Mouse (Mus musculus) limb, embryonic 14.5 days (tissue): ENCODE results near the gene Accs. TPM values are rescaled to one million over a fixed set of nuclear protein-coding genes. Genes with fewer than 3 reads are reported as not detected.
A peak's percentile ranks its signal among the peaks of the same experiment; 100 is the strongest.

Source experiments
- ATAC-seq: fragments of 200-750 bp; cut with Nextera tagmentation; 2 replicates; pipeline ENCODE4 v1.8.0; 2017; ENCODE audit warnings: low read depth, moderate number of reproducible peaks, moderate TSS enrichment; ENCODE audit not compliant: low FRiP score
- DNase-seq: peaks from one replicate; pipeline ENCODE4 v3.0.0-alpha.2; 2015; ENCODE audit warnings: low spot score
- H3K27ac ChIP-seq: fragments of 300-500 bp; sonication (generic); replicated peaks from 2 replicates; pipeline ENCODE4 v1.5.1; 2014; ENCODE audit warnings: low read depth, mild to moderate bottlenecking, low read length, moderate library complexity, mixed read lengths
- H3K27me3 ChIP-seq: fragments of 300-500 bp; sonication (generic); 2 replicates; pipeline ENCODE4 v1.6.1; 2014; ENCODE audit warnings: low read length, mixed read lengths; ENCODE audit not compliant: control insufficient read depth, insufficient read depth
- H3K36me3 ChIP-seq: fragments of 300-500 bp; sonication (generic); 2 replicates; pipeline ENCODE4 v1.6.1; 2014; ENCODE audit warnings: mild to moderate bottlenecking, low read length, moderate library complexity, mixed read lengths; ENCODE audit not compliant: control insufficient read depth, insufficient read depth
- H3K4me1 ChIP-seq: fragments of 300-500 bp; sonication (generic); 2 replicates; pipeline ENCODE4 v1.6.1; 2014; ENCODE audit warnings: antibody characterized with exemption, low read length, mixed read lengths; ENCODE audit not compliant: control insufficient read depth, insufficient read depth
- H3K4me2 ChIP-seq: fragments of 300-500 bp; sonication (generic); replicated peaks from 2 replicates; pipeline ENCODE4 v1.6.1; 2014; ENCODE audit warnings: low read depth, mild to moderate bottlenecking, low read length, moderate library complexity; ENCODE audit not compliant: severe bottlenecking
- H3K4me3 ChIP-seq: fragments of 300-500 bp; sonication (generic); replicated peaks from 2 replicates; pipeline ENCODE4 v1.5.1; 2014; ENCODE audit warnings: low read length
- H3K9ac ChIP-seq: fragments of 300-500 bp; sonication (generic); 2 replicates; pipeline ENCODE4 v1.6.1; 2014; ENCODE audit warnings: mild to moderate bottlenecking, low read depth, low read length, moderate library complexity; ENCODE audit not compliant: severe bottlenecking
- H3K9me3 ChIP-seq: fragments of 300-500 bp; sonication (generic); 2 replicates; pipeline ENCODE4 v1.6.1; 2016; ENCODE audit warnings: low read length; ENCODE audit not compliant: control insufficient read depth
- POLR2A ChIP-seq: fragments of 200-500 bp; IDR thresholded peaks from 2 replicates; pipeline ENCODE4 v1.8.0; 2012; ENCODE audit warnings: inconsistent platforms, mild to moderate bottlenecking, moderate library complexity, borderline replicate concordance; ENCODE audit not compliant: insufficient read depth, insufficient read length; ENCODE audit errors: extremely low read depth
- WGBS: fragments of 180-500 bp; shearing (Covaris S2); extraction: QIAGEN DNeasy Blood & Tissue Kit; methylation state at CpG from one replicate; pipeline ENCODE4 v1.1.7; 2014; 5-methylcytosine and 5-hydroxymethylcytosine counted together
- polyA plus RNA-seq, 2 experiments: library from polyadenylated mRNA; depleted of rRNA in 1 of 2; stranded (reverse) in 1 of 2; unstranded in 1 of 2; fragments of >200 nt; fragmentation: Nextera tagmentation in 1 of 2; extraction: Ambion mirVana in 1 of 2; gene quantifications; 2 replicates each; pipeline versions ENCODE4 v1.2.1 to v1.2.3; 2012 to 2014

The Accs gene
- polyA plus RNA-seq, 2 experiments = 8.3 to 28.6 TPM

DNA sequence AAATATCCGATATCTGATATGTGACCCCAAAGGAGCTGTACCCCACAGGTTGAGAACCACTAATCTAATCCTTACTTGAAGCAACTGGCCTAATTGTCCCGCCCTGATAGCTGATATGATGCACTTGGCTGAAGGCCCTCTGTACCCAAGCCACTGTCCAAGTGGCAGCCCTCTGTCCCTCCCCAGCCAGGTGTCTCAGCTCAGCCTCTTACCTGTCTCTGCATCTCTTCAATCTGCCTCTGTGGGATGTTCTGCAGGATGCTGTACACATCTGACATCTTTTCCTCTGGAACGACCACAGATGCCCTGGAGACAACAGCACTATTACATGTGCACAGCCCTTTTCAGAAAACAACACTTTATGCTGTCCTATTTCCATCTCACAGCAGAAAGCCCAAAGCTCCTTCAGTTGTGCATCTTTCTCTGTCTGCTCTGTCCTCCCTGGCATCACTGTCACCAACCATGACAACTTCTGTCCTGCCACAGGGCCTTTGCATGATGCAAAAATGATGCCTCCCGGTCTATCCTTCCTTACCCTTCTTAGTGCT, 58.9 kb downstream of the Accs start:
- no peak for TF ChIP-seq POLR2A
- H3K36me3 ChIP-seq = peaks cover 65% of the 10 kb centered on the region
- no peak overlapping the region for H3K4me3 ChIP-seq
- H3K27me3 ChIP-seq = no peaks in the 10 kb centered on the region; the same call in 1 of the 2 replicates
- 87% methylated on average over 4 of the region's 4 CpGs for WGBS
- no peaks in the 10 kb centered on the region for H3K9me3 ChIP-seq
- H3K4me2 ChIP-seq = no peak overlapping the region
- no peak for DNase-seq
- no peak overlapping the region for H3K27ac ChIP-seq
- ATAC-seq = no peak
- H3K4me1 ChIP-seq = no peaks in the 10 kb centered on the region; the same call in 1 of the 2 replicates
- H3K9ac ChIP-seq = no peak overlapping the region

DNA sequence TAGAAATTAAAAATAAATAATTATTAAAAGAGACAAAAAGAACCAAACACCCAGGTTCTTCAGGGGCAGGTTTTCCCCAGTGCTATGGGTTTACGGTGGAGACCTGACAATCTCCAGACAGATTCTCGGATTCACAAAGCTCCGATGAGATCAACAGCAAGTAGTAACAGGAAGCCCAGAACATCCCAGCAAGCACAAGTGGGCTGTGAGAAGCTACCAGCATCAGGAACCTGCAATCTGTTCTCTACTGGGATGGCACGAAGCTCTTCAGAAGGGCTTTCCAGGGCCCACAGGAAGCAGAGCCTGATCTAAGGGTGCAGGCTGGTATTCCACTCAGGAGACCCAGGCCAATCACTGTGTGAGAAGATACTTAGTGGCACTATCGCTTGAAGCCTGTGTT, 61.2 kb downstream of the Accs start:
- no peak for TF ChIP-seq POLR2A
- H3K9ac ChIP-seq = no peak overlapping the region
- no peak overlapping the region for H3K27ac ChIP-seq
- ATAC-seq = no peak
- WGBS = 88% methylated on average over 5 of the region's 5 CpGs
- H3K27me3 ChIP-seq = no peaks in the 10 kb centered on the region; the same call in 1 of the 2 replicates
- no peaks in the 10 kb centered on the region; the same call in 1 of the 2 replicates for H3K4me1 ChIP-seq
- H3K36me3 ChIP-seq = peaks cover 50% of the 10 kb centered on the region
- H3K4me3 ChIP-seq = no peak overlapping the region
- no peak for DNase-seq
- H3K4me2 ChIP-seq = no peak overlapping the region
- no peaks in the 10 kb centered on the region for H3K9me3 ChIP-seq

DNA sequence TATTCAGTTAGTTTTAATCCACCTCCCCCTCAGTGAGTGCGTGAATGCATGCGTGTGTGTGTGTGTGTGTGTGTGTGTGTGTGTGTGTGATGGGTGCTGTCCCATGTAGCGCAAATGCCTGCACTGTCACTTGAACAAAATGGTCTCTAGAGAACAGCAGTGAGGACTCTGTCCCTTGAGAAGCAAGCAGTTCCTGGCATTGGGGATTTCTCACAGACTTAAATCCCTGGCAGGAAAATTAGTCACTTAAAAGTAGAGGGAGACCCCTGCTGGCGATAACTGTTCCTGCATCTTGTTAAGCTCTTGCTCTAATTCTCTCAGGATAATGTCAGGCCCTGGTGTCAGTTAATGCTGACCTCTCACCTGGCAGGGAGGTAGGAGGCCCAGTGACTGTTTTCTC, 63.6 kb downstream of the Accs start:
- Histone ChIP-seq H3K4me1 (peaks cover 2% of the 10 kb centered on the region; the same call in 1 of the 2 replicates), H3K9me3 (no peaks in the 10 kb centered on the region), H3K4me2 (no peak overlapping the region), H3K27me3 (no peaks in the 10 kb centered on the region; the same call in 1 of the 2 replicates), H3K36me3 (peaks cover 33% of the 10 kb centered on the region), H3K4me3 (no peak overlapping the region), H3K27ac (no peak overlapping the region), H3K9ac (no peak overlapping the region)
- DNase-seq (peak; percentile 85), ATAC-seq (no peak)
- WGBS = 48% methylated on average over 4 of the region's 4 CpGs
- TF ChIP-seq POLR2A = no peak

DNA sequence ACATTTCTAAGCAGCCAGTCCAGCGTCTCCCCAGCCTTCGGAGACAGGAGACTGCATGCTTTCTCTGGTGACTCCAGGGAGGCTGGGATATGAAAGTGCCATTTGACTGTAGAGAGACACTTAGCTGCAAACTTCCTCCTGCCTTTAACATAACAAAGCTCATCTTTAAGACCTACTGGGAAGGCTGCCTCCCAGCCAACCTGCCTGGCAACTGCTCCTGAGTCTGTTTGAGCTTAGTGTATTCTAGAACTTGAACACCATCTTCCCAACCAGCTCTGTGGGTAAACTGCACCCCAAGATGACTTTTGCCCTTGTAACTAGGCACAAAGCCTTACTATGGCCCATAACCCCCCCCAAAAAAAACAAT, 64.3 kb downstream of the Accs start:
- Histone ChIP-seq H3K27ac (no peak overlapping the region), H3K27me3 (no peaks in the 10 kb centered on the region; the same call in 1 of the 2 replicates)
- 36% methylated on average over 2 of the region's 2 CpGs for WGBS

DNA sequence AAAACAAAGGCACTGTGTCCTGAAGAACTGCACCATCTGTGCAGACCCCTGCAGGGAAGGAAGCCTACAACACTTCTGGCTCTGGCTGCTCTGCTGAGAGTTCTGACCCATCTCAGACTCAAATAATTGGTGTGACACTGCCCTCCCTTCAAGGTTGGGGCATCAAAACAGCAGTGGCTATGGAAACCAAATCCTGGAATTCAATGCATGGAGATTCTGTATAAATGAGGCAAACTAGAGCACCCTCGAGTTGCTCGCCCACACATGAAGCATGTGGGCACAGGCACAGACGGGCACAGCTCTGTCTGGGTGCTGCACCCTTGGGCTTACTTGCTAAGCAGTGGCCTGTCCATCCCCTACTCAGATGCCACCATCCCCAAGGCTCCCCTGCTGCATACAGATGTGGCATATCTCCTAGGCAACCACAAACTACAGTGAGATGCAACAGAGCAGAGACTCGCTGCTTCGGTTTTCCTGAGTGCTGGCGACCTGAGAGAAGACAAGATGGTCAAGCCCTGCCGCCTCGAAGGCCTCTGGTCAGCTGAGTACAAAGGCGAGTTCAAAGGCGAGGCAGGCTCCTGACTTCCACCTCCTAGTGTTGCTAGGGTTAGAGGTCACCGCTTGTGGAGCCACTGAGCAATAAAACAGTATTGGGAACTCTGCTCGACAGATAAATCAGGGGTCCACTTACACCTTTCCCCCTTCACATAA, 64.9 kb downstream of the Accs start:
- no peak overlapping the region for H3K4me2 ChIP-seq
- DNase-seq = no peak
- peaks cover 20% of the 10 kb centered on the region for H3K36me3 ChIP-seq
- no peak overlapping the region for H3K27ac ChIP-seq
- no peaks in the 10 kb centered on the region for H3K9me3 ChIP-seq
- H3K4me3 ChIP-seq = no peak overlapping the region
- no peak for TF ChIP-seq POLR2A
- ATAC-seq = no peak
- H3K27me3 ChIP-seq = no peaks in the 10 kb centered on the region; the same call in 1 of the 2 replicates
- H3K4me1 ChIP-seq = peaks cover 12% of the 10 kb centered on the region
- no peak overlapping the region for H3K9ac ChIP-seq
- WGBS = 33% methylated on average over 12 of the region's 12 CpGs

More for the DNA sequence above, 64.3 kb downstream of the Accs start:
- TF ChIP-seq POLR2A = no peak
- DNase-seq (no peak), ATAC-seq (no peak)
- H3K4me3 ChIP-seq = no peak overlapping the region
- H3K4me1 ChIP-seq = peaks cover 7% of the 10 kb centered on the region; the same call in 1 of the 2 replicates
- no peaks in the 10 kb centered on the region for H3K9me3 ChIP-seq
- H3K4me2 ChIP-seq = no peak overlapping the region
- H3K9ac ChIP-seq = no peak overlapping the region
- H3K36me3 ChIP-seq = peaks cover 25% of the 10 kb centered on the region
